Mouse (Mus musculus) small intestine, adult 2 months (tissue): ENCODE measurements around the gene Krtcap2.

ENCODE experiments used
- CTCF ChIP-seq: fragments of 200-500 bp; IDR thresholded peaks from 2 replicates; pipeline ENCODE4 v1.5.1; 2012; ENCODE audit warnings: low read depth, mild to moderate bottlenecking, control low read depth, inconsistent platforms, low read length, moderate library complexity, mixed read lengths; ENCODE audit not compliant: insufficient replicate concordance, insufficient read length; ENCODE audit errors: extremely low read depth
- POLR2A ChIP-seq: fragments of 200-500 bp; IDR thresholded peaks from 2 replicates; pipeline ENCODE4 v1.6.1; 2012; ENCODE audit warnings: low read depth, mild to moderate bottlenecking, control low read depth, inconsistent platforms, low read length, moderate library complexity

- no peak for TF ChIP-seq CTCF
- TF ChIP-seq POLR2A, result no peak
These were observed 36.5 kb downstream of the Krtcap2 start for GRCm38 (mm10) chr3:89282291-89282643.
